Mouse (Mus musculus): Measurements from ENCODE around the gene Ppp4c. TPM values are rescaled to one million over a fixed set of nuclear protein-coding genes. Genes with fewer than 3 reads are reported as not detected.
"Not testable (repeated sequence)": the region's sequence is repeated elsewhere in the genome, so short reads cannot be mapped to it uniquely, and the experiment has no call there.

Ppp4c gene
- polyA plus RNA-seq, 1 experiment from 2014 or later, result 294 TPM

DNA sequence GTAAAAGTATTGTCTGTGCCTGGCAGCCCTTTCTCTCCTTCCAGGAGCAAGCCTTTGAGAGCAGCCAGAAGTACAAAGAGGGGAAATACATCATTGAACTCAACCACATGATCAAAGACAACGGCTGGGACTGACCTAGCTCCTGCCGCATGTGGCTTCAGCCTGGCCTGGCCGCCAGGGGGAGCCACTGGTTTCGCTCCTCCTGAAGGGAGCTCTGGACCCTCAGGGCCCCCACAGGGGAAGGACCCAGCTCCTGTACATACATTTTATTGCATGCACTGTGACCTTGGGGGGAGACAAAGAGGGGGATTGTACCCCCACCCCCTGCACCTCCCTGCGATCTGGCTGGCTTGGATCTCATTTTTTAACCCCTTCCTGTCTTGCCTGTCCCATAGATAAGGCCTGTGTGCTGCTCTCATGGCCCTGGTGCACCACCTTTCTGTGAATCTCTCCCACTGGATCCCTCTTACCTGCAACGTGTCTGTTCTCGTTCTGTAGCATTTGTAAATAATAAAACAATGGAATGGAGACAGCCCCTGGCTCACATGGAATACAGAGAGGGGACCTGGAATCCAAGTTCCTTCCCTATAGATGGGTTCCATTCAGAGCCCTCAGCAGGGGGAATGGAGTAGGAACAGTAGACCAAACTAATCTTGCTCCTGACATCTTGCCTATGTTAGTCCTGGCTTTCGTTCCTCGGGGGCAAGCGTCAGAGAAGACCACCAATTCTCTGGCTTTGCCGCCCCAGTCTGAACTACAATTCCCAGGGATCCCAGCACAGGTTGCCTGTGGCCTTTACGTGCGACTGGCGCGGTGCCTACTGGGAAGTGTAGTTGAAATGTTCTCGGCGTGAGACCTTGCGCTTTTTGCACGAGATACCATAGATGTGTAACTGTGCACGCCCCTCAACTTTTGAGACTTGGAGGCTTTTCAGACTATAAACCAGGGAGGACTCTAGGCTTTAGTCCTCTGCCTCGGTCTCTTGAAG lies 12.0 kb downstream of the Ppp4c start:
- Histone ChIP-seq H3K4me2 (replicated peaks; ENCODE audit: low read depth, low read length) (peak overlapping the region; percentile 84), H3K27ac (ENCODE audit: low read depth, low read length) (peak overlapping the region; percentile 15; the same call in 1 of the 2 replicates), H3K4me1 (ENCODE audit: control insufficient read depth, insufficient read depth, low read length) (peaks cover 29% of the 10 kb centered on the region), H3K36me3 (ENCODE audit: control insufficient read depth, insufficient read depth, low read length) (peaks cover 20% of the 10 kb centered on the region), H3K27me3 (ENCODE audit: control insufficient read depth, insufficient read depth, low read length) (no peaks in the 10 kb centered on the region), H3K9ac (ENCODE audit: low read depth, low read length) (peak overlapping the region; percentile 47), H3K4me3 (ENCODE audit: low read length) (peak overlapping the region; percentile 42), H3K9me3 (ENCODE audit: control insufficient read depth, low read length) (no peaks in the 10 kb centered on the region)
- peak; percentile 69 for ATAC-seq (ENCODE audit: low FRiP score, low TSS enrichment)
- WGBS, result 1% methylated on average over 21 of the region's 21 CpGs

DNA sequence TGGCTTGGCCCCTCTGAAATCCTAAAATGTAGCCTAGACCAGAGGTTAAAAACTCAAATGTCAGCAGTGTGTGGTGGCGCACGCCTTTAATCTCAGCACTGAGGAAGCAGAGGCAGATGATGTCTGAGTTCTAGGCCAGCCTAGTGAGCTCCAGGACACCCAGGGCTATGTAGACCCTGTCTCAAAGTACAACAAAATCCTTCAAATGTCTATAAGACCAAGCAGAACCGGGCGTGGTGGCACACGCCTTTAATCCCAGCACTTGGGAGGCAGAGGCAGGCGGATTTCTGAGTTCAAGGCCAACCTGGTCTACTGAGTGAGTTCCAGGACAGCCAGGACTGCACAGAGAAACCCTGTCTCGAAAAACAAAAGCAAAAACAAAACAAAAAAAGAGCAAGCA lies 13.2 kb downstream of the Ppp4c start:
- not testable (repeated sequence) for H3K27ac ChIP-seq (ENCODE audit: low read depth, low read length); H3K9me3 ChIP-seq (ENCODE audit: control insufficient read depth, low read length); H3K9ac ChIP-seq (ENCODE audit: low read depth, low read length); H3K4me2 ChIP-seq (replicated peaks; ENCODE audit: low read depth, low read length); H3K36me3 ChIP-seq (ENCODE audit: control insufficient read depth, insufficient read depth, low read length); ATAC-seq (ENCODE audit: low FRiP score, low TSS enrichment); H3K27me3 ChIP-seq (ENCODE audit: control insufficient read depth, insufficient read depth, low read length); H3K4me3 ChIP-seq (ENCODE audit: low read length)
- H3K4me1 ChIP-seq (ENCODE audit: control insufficient read depth, insufficient read depth, low read length), result peaks cover 29% of the 10 kb centered on the region
- 91% methylated on average over 7 of the region's 7 CpGs for WGBS

DNA sequence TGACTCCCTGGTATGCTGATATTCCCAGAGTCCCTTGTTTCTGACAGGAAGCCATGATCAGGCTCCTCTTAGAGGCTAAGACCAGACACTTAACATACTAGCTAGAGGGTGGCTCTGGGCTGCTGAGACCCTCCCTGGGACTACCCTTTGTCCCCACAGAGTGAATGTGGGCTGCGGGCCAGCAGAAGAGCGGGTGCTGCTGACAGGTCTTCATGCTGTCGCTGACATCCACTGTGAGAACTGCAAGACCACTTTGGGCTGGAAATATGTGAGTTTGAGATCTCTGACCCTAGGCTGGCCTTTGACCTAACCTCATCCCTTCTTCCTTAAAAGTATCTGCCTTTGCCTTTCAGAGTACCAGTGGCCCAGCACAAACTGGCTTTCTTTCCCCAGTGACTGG lies 14.1 kb downstream of the Ppp4c start:
- Histone ChIP-seq H3K27me3 (ENCODE audit: control insufficient read depth, insufficient read depth, low read length) (no peaks in the 10 kb centered on the region), H3K36me3 (ENCODE audit: control insufficient read depth, insufficient read depth, low read length) (peaks cover 6% of the 10 kb centered on the region; the same call in 1 of the 2 replicates), H3K9ac (ENCODE audit: low read depth, low read length) (no peak overlapping the region), H3K4me3 (ENCODE audit: low read length) (peak overlapping the region; percentile 73), H3K27ac (ENCODE audit: low read depth, low read length) (no peak overlapping the region), H3K4me2 (replicated peaks; ENCODE audit: low read depth, low read length) (no peak overlapping the region; the same call in 1 of the 2 replicates), H3K9me3 (ENCODE audit: control insufficient read depth, low read length) (no peaks in the 10 kb centered on the region), H3K4me1 (ENCODE audit: control insufficient read depth, insufficient read depth, low read length) (peaks cover 29% of the 10 kb centered on the region)
- ATAC-seq (ENCODE audit: low FRiP score, low TSS enrichment), result no peak
- 91% methylated on average over 3 of the region's 3 CpGs for WGBS

DNA sequence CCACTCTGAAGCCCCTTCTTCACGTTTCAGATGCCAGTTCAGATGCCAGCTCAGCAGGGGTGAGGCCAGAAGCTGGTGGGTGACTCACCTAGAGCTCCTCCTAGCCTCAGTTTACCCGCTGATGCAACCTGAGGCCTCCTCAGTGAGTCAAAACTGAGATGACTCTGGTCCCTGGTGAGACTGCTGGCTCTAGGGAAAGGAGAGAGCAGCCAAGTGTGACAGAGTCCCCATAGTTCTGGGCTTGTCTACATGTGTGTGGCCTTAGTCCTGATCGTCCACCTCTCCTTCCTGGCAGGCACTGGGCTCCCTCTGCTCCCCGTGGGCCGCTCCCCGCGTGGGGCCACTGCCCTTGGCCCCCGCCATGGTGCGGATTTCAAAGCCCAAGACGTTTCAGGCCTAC lies 14.8 kb downstream of the Ppp4c start:
- H3K4me2 ChIP-seq (replicated peaks; ENCODE audit: low read depth, low read length), result peak overlapping the region; percentile 97
- H3K27ac ChIP-seq (ENCODE audit: low read depth, low read length), result no peak overlapping the region
- peak overlapping the region; percentile 73 for H3K4me3 ChIP-seq (ENCODE audit: low read length)
- H3K27me3 ChIP-seq (ENCODE audit: control insufficient read depth, insufficient read depth, low read length), result no peaks in the 10 kb centered on the region
- WGBS, result 30% methylated on average over 10 of the region's 10 CpGs
- ATAC-seq (ENCODE audit: low FRiP score, low TSS enrichment), result no peak
- H3K4me1 ChIP-seq (ENCODE audit: control insufficient read depth, insufficient read depth, low read length), result peaks cover 29% of the 10 kb centered on the region
- H3K9ac ChIP-seq (ENCODE audit: low read depth, low read length), result peak overlapping the region; percentile 82
- peaks cover 6% of the 10 kb centered on the region; the same call in 1 of the 2 replicates for H3K36me3 ChIP-seq (ENCODE audit: control insufficient read depth, insufficient read depth, low read length)
- H3K9me3 ChIP-seq (ENCODE audit: control insufficient read depth, low read length), result no peaks in the 10 kb centered on the region

DNA sequence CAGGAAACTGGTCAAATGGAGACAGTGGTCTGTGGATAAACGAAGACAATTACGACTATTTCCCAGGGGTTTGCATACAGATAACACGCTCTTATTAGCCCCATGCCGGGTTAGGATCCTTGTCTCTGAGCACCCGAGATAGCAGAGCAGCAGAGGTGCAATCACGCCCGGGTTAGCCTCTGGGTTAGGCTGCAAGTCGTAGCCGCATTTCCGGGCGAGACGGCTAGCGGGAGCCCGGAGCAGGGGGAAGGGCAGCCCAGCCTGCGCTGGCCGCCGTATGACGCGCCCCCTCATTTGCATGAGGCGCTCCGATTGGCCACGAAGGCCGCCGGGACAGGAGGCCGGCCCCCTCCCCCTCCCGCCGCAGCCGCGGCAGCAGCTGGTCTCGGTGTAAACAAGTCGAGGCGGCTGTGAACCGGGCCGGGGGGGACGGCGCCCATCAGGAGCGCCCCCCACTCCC lies 15.7 kb downstream of the Ppp4c start, which contains the start of gene Ypel3:
Gene Ypel3 (plus strand): TSS at position 358 of the 460 bp plus-strand sequence.
- peak; percentile 88 for ATAC-seq (ENCODE audit: low FRiP score, low TSS enrichment)
- Histone ChIP-seq H3K9ac (ENCODE audit: low read depth, low read length) (peak within 1 kb of the TSS; percentile 82), H3K4me1 (ENCODE audit: control insufficient read depth, insufficient read depth, low read length) (peaks cover 29% of the 10 kb centered on the region), H3K9me3 (ENCODE audit: control insufficient read depth, low read length) (no peaks in the 10 kb centered on the region), H3K27me3 (ENCODE audit: control insufficient read depth, insufficient read depth, low read length) (no peaks in the 10 kb centered on the region), H3K27ac (ENCODE audit: low read depth, low read length) (peak within 1 kb of the TSS; percentile 77), H3K36me3 (ENCODE audit: control insufficient read depth, insufficient read depth, low read length) (peaks cover 6% of the 10 kb centered on the region; the same call in 1 of the 2 replicates), H3K4me2 (replicated peaks; ENCODE audit: low read depth, low read length) (peak within 1 kb of the TSS; percentile 97), H3K4me3 (ENCODE audit: low read length) (peak within 1 kb of the TSS; percentile 73)
- under 1% methylated on average over 36 of the region's 37 CpGs for whole genome bisulfite sequencing

DNA sequence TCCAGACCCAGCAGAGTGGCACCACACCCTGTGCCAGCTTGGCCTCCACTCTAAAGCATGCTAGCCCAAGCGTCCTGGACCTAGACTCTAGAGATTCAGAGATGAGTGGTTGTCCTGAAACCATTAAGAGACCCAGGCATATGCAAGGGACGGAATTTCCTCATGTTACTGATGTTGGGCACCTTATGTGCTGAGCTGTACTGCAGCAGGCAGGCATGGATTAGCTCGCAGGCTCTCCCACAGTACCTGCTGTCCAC lies 16.4 kb downstream of the Ppp4c start:
- WGBS, result 60% methylated on average over 3 of the region's 3 CpGs
- Histone ChIP-seq H3K9ac (ENCODE audit: low read depth, low read length) (peak overlapping the region; percentile 23; the same call in 1 of the 2 replicates), H3K4me2 (replicated peaks; ENCODE audit: low read depth, low read length) (peak overlapping the region; percentile 97), H3K4me3 (ENCODE audit: low read length) (no peak overlapping the region), H3K27me3 (ENCODE audit: control insufficient read depth, insufficient read depth, low read length) (no peaks in the 10 kb centered on the region), H3K9me3 (ENCODE audit: control insufficient read depth, low read length) (no peaks in the 10 kb centered on the region), H3K27ac (ENCODE audit: low read depth, low read length) (no peak overlapping the region; the same call in 1 of the 2 replicates), H3K4me1 (ENCODE audit: control insufficient read depth, insufficient read depth, low read length) (peaks cover 22% of the 10 kb centered on the region), H3K36me3 (ENCODE audit: control insufficient read depth, insufficient read depth, low read length) (peaks cover 11% of the 10 kb centered on the region)
- no peak for ATAC-seq (ENCODE audit: low FRiP score, low TSS enrichment)

DNA sequence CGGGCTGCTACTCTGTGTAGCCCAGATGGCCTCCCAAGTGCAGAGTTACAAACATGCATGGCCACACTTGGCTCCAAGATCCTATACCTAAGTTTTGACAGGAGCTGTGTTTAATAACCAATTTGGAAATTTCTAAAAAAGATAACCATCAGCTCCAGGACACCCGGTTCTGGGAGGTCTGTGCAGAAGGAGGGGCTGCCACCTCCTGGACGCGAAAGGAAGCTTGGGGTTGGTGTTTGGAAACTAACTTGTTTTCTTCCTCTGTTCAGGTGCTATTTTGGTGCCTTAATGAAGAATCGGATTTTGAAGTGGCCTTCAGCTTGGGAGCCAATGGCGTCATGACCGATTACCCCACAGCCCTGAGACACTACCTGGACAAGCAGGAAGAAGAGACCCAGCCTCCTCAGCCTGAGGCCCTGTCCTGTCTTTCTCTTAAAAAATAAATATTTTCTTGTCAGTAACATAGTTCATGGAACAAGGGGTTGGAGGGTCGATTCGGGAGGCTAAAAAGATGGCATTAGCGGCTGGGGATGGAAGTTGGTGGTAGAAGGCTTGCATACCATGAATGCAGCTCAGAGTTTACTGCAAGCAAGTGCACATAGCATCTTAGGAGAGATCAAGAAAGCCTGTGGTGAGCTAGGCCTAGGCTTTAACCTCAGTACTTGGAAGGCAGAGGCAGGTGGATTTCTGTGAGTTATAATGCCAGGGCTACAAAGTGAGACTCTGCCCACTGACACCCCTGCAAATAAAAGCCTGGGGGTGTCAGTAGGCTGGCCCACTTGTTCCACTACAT lies 16.9 kb downstream of the Ppp4c start:
- Histone ChIP-seq H3K9ac (ENCODE audit: low read depth, low read length) (peak overlapping the region; percentile 23; the same call in 1 of the 2 replicates), H3K36me3 (ENCODE audit: control insufficient read depth, insufficient read depth, low read length) (peaks cover 12% of the 10 kb centered on the region), H3K27me3 (ENCODE audit: control insufficient read depth, insufficient read depth, low read length) (no peaks in the 10 kb centered on the region), H3K4me1 (ENCODE audit: control insufficient read depth, insufficient read depth, low read length) (peaks cover 20% of the 10 kb centered on the region), H3K4me2 (replicated peaks; ENCODE audit: low read depth, low read length) (no peak overlapping the region), H3K9me3 (ENCODE audit: control insufficient read depth, low read length) (no peaks in the 10 kb centered on the region), H3K4me3 (ENCODE audit: low read length) (no peak overlapping the region), H3K27ac (ENCODE audit: low read depth, low read length) (no peak overlapping the region)
- WGBS, result 82% methylated on average over 10 of the region's 10 CpGs
- no peak for ATAC-seq (ENCODE audit: low FRiP score, low TSS enrichment)

DNA sequence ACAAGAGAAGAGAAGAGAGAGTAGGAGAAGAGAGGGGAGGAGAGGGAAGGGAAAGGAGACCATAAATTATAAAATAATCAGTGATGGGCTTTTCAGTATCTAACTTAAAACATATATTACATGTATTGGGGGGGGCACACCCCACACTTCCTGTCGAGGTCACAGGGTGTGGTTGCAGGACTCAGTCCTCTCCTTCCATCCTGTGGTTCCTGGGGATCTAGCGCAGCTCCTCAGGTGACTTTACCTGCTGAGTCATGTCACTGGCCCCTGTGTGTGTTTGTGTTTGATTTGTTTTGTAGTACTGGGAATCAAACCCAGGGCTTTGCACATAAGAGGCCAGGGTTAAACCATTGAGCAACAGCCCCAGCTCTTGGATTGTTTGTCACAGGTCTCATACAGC lies 17.8 kb downstream of the Ppp4c start:
- H3K9me3 ChIP-seq (ENCODE audit: control insufficient read depth, low read length), result no peaks in the 10 kb centered on the region
- WGBS, result 77% methylated on average over 2 of the region's 2 CpGs
- no peak for ATAC-seq (ENCODE audit: low FRiP score, low TSS enrichment)
- no peak overlapping the region for H3K27ac ChIP-seq (ENCODE audit: low read depth, low read length)
- no peaks in the 10 kb centered on the region for H3K27me3 ChIP-seq (ENCODE audit: control insufficient read depth, insufficient read depth, low read length)
- H3K9ac ChIP-seq (ENCODE audit: low read depth, low read length), result no peak overlapping the region
- H3K4me2 ChIP-seq (replicated peaks; ENCODE audit: low read depth, low read length), result no peak overlapping the region
- peaks cover 11% of the 10 kb centered on the region for H3K4me1 ChIP-seq (ENCODE audit: control insufficient read depth, insufficient read depth, low read length)
- H3K4me3 ChIP-seq (ENCODE audit: low read length), result no peak overlapping the region
- peaks cover 20% of the 10 kb centered on the region for H3K36me3 ChIP-seq (ENCODE audit: control insufficient read depth, insufficient read depth, low read length)
